Mouse (Mus musculus): ENCODE results near the gene Cct3. TPM values are rescaled to one million over a fixed set of nuclear protein-coding genes. Genes with fewer than 3 reads are reported as not detected.
A peak's percentile ranks its signal among the peaks of the same experiment; 100 is the strongest.

Cct3 gene
- polyA plus RNA-seq, 1 experiment, result 81.0 TPM

DNA sequence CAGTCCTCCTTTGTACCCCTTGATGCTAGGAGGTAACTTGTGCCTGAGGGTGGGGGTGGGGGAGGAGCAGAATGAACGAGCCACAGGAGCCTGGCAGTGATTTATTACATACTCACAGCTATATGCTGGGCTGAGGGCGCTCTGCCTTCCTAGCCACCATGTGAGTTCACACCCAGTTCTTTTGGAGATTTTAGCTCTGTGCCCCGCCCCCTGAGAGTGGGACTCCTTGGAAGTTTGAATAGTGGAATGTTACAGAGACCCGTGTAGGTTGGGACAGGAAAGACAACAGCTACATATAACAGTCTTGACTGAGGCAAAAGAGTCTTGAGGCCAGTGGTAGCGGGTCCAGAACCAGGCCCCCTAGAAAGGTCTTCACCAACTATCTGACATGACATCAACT, 32.0 kb downstream of the Cct3 start:
- no peak for TF ChIP-seq CTCF (IDR thresholded peaks at IDR 0.05; ENCODE audit: control insufficient read depth, insufficient read depth, low read length)
- TF ChIP-seq POLR2A (IDR thresholded peaks at IDR 0.05; ENCODE audit: borderline replicate concordance, control insufficient read depth, low read depth, low read length), result no peak
- H3K4me3 ChIP-seq (replicated peaks; ENCODE audit: control insufficient read depth, low read depth, low read length), result no peak overlapping the region
- 77% methylated on average over 5 of the region's 5 CpGs for WGBS
- H3K27ac ChIP-seq (ENCODE audit: control insufficient read depth, insufficient read depth, low read depth, low read length, poor library complexity), result no peak overlapping the region
- H3K4me1 ChIP-seq (ENCODE audit: control insufficient read depth, insufficient read depth, low read length), result peaks cover 2% of the 10 kb centered on the region; the same call in 1 of the 2 replicates

DNA sequence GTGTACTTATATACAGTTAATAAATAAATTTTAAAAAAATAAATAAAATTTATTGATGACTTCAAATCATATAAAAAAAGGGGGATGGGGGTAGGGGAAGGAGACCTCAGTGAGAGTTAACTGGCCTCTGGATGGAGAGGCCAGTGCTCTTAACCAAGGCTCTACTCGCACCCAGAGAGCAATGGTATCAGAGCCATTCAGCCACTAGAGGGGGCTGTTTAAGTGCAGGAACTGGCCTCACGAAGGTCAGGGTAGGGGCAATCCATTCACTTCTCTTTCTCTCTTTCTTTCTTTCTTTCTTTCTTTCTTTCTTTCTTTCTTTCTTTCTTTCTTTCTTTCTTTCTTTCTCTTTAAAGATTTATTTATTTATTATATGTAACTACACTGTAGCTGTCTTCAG, 34.4 kb downstream of the Cct3 start:
- peak; percentile 86 for TF ChIP-seq CTCF (IDR thresholded peaks at IDR 0.05; ENCODE audit: control insufficient read depth, insufficient read depth, low read length)
- no peak for TF ChIP-seq POLR2A (IDR thresholded peaks at IDR 0.05; ENCODE audit: borderline replicate concordance, control insufficient read depth, low read depth, low read length)
- Histone ChIP-seq H3K4me3 (replicated peaks; ENCODE audit: control insufficient read depth, low read depth, low read length) (no peak overlapping the region), H3K27ac (ENCODE audit: control insufficient read depth, insufficient read depth, low read depth, low read length, poor library complexity) (no peak overlapping the region), H3K4me1 (ENCODE audit: control insufficient read depth, insufficient read depth, low read length) (no peaks in the 10 kb centered on the region)
- WGBS, result 1% methylated on average over 2 of the region's 2 CpGs

DNA sequence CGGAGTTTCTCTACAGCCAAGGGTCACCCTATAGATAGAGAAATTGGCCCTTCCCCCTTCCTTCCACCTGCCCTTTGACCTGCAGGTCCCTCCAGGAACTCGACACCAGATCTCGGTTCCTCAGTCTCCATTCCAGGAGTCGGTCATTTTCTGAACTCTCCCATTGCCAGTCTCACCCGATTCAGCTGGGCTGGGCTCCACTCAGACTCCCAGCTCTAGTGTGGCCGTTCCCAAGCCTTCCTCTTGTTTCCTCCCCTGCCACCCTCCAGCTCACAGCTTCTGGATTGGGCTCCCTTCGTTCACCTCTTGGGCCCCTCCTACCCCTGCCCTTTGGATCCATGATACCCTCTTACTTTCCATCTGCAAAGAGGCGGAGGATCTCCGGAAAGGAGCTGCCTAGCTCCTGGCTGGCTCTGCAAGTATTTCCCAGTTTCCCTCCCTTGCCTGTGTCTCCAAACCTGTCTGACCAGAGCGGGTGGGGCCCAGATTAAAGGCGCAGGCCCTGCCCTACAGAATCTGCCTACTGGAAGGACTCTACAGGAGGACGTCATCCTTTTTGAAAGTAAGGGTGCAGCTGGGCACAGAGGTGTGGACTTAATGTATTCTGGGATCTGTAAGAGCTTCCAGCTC, 37.2 kb downstream of the Cct3 start:
- Histone ChIP-seq H3K4me1 (ENCODE audit: control insufficient read depth, insufficient read depth, low read length) (peaks cover 2% of the 10 kb centered on the region; the same call in 1 of the 2 replicates), H3K4me3 (replicated peaks; ENCODE audit: control insufficient read depth, low read depth, low read length) (no peak overlapping the region), H3K27ac (ENCODE audit: control insufficient read depth, insufficient read depth, low read depth, low read length, poor library complexity) (no peak overlapping the region)
- 81% methylated on average over 12 of the region's 12 CpGs for WGBS
- TF ChIP-seq CTCF (IDR thresholded peaks at IDR 0.05; ENCODE audit: control insufficient read depth, insufficient read depth, low read length), result no peak
- no peak for TF ChIP-seq POLR2A (IDR thresholded peaks at IDR 0.05; ENCODE audit: borderline replicate concordance, control insufficient read depth, low read depth, low read length)

DNA sequence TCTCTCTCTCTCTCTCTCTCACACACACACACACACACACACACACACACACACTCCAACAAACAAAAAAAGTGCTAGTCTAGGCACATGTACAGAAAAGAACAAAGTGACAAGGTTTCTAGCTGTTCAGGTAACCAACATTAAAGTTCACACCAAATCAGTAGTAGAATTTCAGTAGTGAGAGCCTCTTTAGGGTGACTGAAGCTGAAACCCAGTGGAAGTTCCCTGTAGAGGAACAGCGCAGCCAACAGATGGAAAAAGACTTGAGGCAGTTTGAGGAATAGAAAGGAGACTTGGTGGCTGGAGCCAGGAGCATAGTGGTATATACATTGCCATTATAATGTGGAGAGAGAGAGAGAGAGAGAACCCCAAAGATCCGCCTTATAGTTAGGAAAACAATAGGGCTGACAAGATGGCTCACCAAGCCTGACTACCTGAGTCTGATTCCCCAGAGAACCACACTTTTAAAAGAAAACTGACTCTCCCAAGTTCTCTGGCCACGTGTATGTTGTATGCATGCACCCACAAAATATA, 38.1 kb downstream of the Cct3 start:
- no peak for TF ChIP-seq CTCF (IDR thresholded peaks at IDR 0.05; ENCODE audit: control insufficient read depth, insufficient read depth, low read length)
- TF ChIP-seq POLR2A (IDR thresholded peaks at IDR 0.05; ENCODE audit: borderline replicate concordance, control insufficient read depth, low read depth, low read length), result no peak
- no peak overlapping the region for H3K4me3 ChIP-seq (replicated peaks; ENCODE audit: control insufficient read depth, low read depth, low read length)
- H3K27ac ChIP-seq (ENCODE audit: control insufficient read depth, insufficient read depth, low read depth, low read length, poor library complexity), result no peak overlapping the region
- 18% methylated on average over 3 of the region's 3 CpGs for WGBS
- peaks cover 2% of the 10 kb centered on the region; the same call in 1 of the 2 replicates for H3K4me1 ChIP-seq (ENCODE audit: control insufficient read depth, insufficient read depth, low read length)

DNA sequence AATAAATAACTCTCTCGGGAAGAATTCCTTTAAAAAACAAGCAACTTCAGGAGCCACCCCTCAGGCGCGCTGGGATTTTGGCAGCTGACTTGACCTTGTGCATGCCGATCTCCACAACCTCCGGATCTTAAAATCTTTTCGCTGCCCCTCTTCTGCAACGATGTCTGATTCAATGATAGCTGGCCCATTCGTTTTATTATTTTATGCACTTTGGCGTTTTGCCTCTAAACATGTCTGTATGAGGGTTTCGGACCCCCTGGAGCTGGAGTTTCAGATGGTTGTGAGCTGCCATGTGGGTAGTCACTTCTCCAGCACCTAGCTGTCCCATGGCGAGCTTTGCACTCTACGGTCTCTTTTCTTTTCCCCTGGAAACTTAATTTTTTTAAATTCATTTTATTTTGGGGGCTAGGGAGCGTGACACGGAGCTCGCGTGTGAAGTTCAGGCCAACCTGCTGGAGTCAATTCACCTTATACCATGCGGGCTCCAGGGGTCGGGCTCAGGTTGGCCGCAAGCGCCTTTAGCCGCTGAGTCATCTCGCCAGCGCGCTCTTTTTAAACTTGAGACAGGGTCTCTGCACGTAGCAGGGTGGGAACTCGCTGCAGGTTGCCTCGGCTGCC, 38.6 kb downstream of the Cct3 start:
- Histone ChIP-seq H3K4me3 (replicated peaks; ENCODE audit: control insufficient read depth, low read depth, low read length) (peak overlapping the region; percentile 100), H3K27ac (ENCODE audit: control insufficient read depth, insufficient read depth, low read depth, low read length, poor library complexity) (peak overlapping the region; percentile 96), H3K4me1 (ENCODE audit: control insufficient read depth, insufficient read depth, low read length) (peaks cover 2% of the 10 kb centered on the region; the same call in 1 of the 2 replicates)
- WGBS, result under 1% methylated on average over 27 of the region's 27 CpGs
- TF ChIP-seq POLR2A (IDR thresholded peaks at IDR 0.05; ENCODE audit: borderline replicate concordance, control insufficient read depth, low read depth, low read length) (no peak), CTCF (IDR thresholded peaks at IDR 0.05; ENCODE audit: control insufficient read depth, insufficient read depth, low read length) (no peak)

DNA sequence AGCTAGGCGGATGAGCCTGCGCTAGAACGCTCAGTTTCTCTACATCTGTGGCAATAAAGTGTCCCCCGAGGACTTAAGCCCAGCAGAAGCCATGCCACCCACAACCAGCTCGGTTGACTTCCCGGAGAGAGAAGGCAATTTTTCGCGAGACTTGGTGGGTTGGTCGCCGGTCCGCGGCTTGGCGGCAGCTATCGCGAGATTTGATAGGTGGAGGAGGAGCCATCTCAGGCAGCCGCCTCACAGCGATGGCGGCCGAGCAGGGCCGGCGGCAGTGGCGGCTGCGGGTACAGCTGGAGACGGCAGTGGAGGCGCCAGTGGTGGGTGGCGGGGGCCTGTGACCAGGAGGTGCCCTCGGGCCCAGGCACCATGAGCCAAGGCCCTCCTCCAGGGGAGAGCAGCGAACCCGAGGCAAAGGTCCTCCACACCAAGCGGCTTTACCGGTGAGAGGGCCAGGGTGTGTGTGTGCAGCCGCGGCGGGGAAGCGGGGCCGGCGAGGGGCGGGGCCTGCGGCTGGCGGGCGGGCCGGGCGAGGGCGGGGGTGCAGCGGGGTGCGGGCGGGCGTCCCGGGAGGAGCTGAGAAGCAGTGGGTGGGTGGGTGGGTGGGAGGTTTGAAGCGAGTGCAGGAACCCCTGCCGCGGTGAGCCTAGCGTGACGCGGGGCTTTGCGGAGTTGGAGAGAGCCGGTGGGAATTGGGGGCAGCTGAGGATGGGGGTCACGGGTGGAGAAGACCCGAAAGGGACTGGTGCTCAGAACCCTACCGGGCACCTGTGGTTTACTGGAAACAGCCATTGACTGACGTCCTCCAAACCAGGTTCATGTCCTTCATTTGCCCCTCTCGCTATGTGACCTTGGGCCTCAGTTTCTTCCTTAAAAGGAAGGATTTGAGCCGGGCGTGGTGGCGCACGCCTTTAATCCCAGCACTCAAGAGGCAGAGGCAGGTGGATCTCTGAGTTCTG, 39.4 kb downstream of the Cct3 start, which contains the start of the genes Tmem79 and Smg5:
Gene Tmem79, minus strand, starts transcription at position 91 of the 956 bp plus-strand sequence.
Gene Smg5, plus strand, starts transcription at position 203 of the 956 bp plus-strand sequence.
- TF ChIP-seq POLR2A (IDR thresholded peaks at IDR 0.05; ENCODE audit: borderline replicate concordance, control insufficient read depth, low read depth, low read length) (peak; percentile 96), CTCF (IDR thresholded peaks at IDR 0.05; ENCODE audit: control insufficient read depth, insufficient read depth, low read length) (no peak)
- WGBS, result under 1% methylated on average over 65 of the region's 66 CpGs
- peak within 1 kb of the TSS; percentile 96 for H3K27ac ChIP-seq (ENCODE audit: control insufficient read depth, insufficient read depth, low read depth, low read length, poor library complexity)
- H3K4me3 ChIP-seq (replicated peaks; ENCODE audit: control insufficient read depth, low read depth, low read length), result peak within 1 kb of the TSS; percentile 100
- peaks cover 2% of the 10 kb centered on the region; the same call in 1 of the 2 replicates for H3K4me1 ChIP-seq (ENCODE audit: control insufficient read depth, insufficient read depth, low read length)

DNA sequence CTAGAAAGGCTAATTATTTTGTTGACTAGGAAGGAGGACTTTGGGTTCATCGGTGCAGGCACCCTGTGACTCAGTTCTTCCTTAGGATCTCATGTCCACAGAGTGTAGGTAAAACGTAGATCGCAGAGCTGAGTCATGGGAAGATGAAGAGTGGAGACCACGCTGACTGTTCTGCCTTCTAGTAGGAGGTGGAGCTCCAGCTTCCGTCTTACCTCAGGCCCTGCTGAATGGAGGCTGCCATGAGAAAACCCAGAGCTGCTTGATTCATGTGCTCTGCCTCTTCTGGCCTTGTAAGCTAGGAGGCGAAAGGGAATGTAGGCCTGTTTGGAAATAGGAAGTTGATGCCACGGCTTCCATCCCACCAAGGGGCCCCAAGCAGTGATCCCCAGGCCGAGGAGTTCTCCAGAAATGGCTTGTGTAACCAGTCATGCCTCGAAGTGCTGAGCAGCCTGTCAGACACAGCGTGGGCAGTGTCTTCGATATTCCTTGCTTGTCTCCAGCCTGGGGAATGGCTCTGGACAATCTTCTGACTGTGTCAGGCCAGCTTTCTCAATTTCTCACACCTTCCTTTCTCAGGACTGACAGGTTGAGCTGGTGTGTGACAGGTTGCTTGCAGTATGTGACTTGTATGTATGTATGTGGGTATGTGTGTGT, 40.6 kb downstream of the Cct3 start:
- no peak for TF ChIP-seq POLR2A (IDR thresholded peaks at IDR 0.05; ENCODE audit: borderline replicate concordance, control insufficient read depth, low read depth, low read length)
- TF ChIP-seq CTCF (IDR thresholded peaks at IDR 0.05; ENCODE audit: control insufficient read depth, insufficient read depth, low read length), result no peak
- Histone ChIP-seq H3K27ac (ENCODE audit: control insufficient read depth, insufficient read depth, low read depth, low read length, poor library complexity) (peak overlapping the region; percentile 20; the same call in 1 of the 2 replicates), H3K4me3 (replicated peaks; ENCODE audit: control insufficient read depth, low read depth, low read length) (peak overlapping the region; percentile 6), H3K4me1 (ENCODE audit: control insufficient read depth, insufficient read depth, low read length) (peaks cover 2% of the 10 kb centered on the region; the same call in 1 of the 2 replicates)
- 9% methylated on average over 11 of the region's 11 CpGs for WGBS

Measured in bone marrow, adult 2 months (tissue).